8 mouse cellular contexts compared by ENCODE assay signal in genomic region chr5:107250548-107251272, GRCm38 (mm10). TPM values are rescaled to one million over a fixed set of nuclear protein-coding genes. Genes with fewer than 3 reads are reported as not detected.
A peak's percentile ranks its signal among the peaks of the same experiment; 100 is the strongest.
DNase-seq lines count a peak whose midpoint lies in the region; ATAC-seq and TF ChIP-seq lines count a peak whose summit lies in the region.
"Had no signal": no experiment of that assay in that cellular context is flagged by ENCODE, and none has a peak within 500 bp of the region (broad histone marks: within the 10 kb centered on the region; RNA-seq: fewer than 3 reads in every experiment).

No protein-coding gene starts in this region.

- TF ChIP-seq CTCF in hindbrain, postnatal 0 days (IDR thresholded peaks at IDR 0.05; ENCODE audit: low read depth) = no peak
- TF ChIP-seq CTCF in heart, postnatal 0 days (IDR thresholded peaks at IDR 0.05; ENCODE audit: low read depth) = no peak; the same call in 1 of the 2 replicates

- H3K9me3 ChIP-seq in hindbrain, postnatal 0 days (ENCODE audit: low read length) = peaks cover 3% of the 10 kb centered on the region; the same call in 1 of the 2 replicates
- H3K9me3 ChIP-seq in hindbrain, embryonic 13.5 days = 0 out of 2 replicates have a peak, but pooled peaks cover 12% of the 10 kb centered on the region
- no peaks in the 10 kb centered on the region for H3K9me3 ChIP-seq in heart, postnatal 0 days (replicated peaks; ENCODE audit: control insufficient read depth, low read length)

- no peak overlapping the region for H3K4me3 ChIP-seq in hindbrain, postnatal 0 days (ENCODE audit: low read length)
- no peak overlapping the region for H3K4me3 ChIP-seq in hindbrain, embryonic 13.5 days
- no peak overlapping the region; the same call in 1 of the 2 replicates for H3K4me3 ChIP-seq in heart, postnatal 0 days (ENCODE audit: low read depth, low read length)

- H3K36me3 ChIP-seq in hindbrain, postnatal 0 days (ENCODE audit: insufficient read depth, low read length) = no peaks in the 10 kb centered on the region
- no peaks in the 10 kb centered on the region for H3K36me3 ChIP-seq in hindbrain, embryonic 13.5 days
- H3K36me3 ChIP-seq in heart, postnatal 0 days (replicated peaks; ENCODE audit: control insufficient read depth, insufficient read depth, low read length) = no peaks in the 10 kb centered on the region

- peaks cover 7% of the 10 kb centered on the region; the same call in 1 of the 2 replicates for H3K4me1 ChIP-seq in hindbrain, postnatal 0 days (ENCODE audit: insufficient read depth, low read length)
- peaks cover 18% of the 10 kb centered on the region for H3K4me1 ChIP-seq in hindbrain, embryonic 13.5 days (replicated peaks)
- peaks cover 15% of the 10 kb centered on the region for H3K4me1 ChIP-seq in heart, postnatal 0 days (ENCODE audit: control insufficient read depth, insufficient read depth)

- no peak overlapping the region for H3K9ac ChIP-seq in hindbrain, postnatal 0 days (replicated peaks; ENCODE audit: low read length)
- H3K9ac ChIP-seq in hindbrain, embryonic 13.5 days = no peak overlapping the region
- H3K9ac ChIP-seq in heart, postnatal 0 days (replicated peaks; ENCODE audit: low read depth, low read length) = 0 out of 2 replicates have a peak overlapping the region, but pooled peaks have one; percentile 3

- no peak overlapping the region for H3K27ac ChIP-seq in hindbrain, postnatal 0 days
- H3K27ac ChIP-seq in hindbrain, embryonic 13.5 days = no peak overlapping the region
- H3K27ac ChIP-seq in heart, postnatal 0 days (ENCODE audit: low read depth) = peak overlapping the region; percentile 77

- no peak for TF ChIP-seq EP300 in heart, postnatal 0 days (IDR thresholded peaks at IDR 0.05; ENCODE audit: low read depth)

- H3K27me3 ChIP-seq in hindbrain, postnatal 0 days (ENCODE audit: insufficient read depth, low read length) = peaks cover 23% of the 10 kb centered on the region; the same call in 1 of the 2 replicates
- peaks cover 53% of the 10 kb centered on the region for H3K27me3 ChIP-seq in hindbrain, embryonic 13.5 days
- H3K27me3 ChIP-seq in heart, postnatal 0 days (ENCODE audit: control insufficient read depth, insufficient read depth, low read length) = no peaks in the 10 kb centered on the region

- WGBS in hindbrain, postnatal 0 days = 25% methylated on average over 19 of the region's 19 CpGs
- WGBS in hindbrain, embryonic 13.5 days = 23% methylated on average over 19 of the region's 19 CpGs
- 33% methylated on average over 19 of the region's 19 CpGs for WGBS in heart, postnatal 0 days

- H3K4me2 ChIP-seq in hindbrain, postnatal 0 days (ENCODE audit: low read depth, low read length) = 0 out of 2 replicates have a peak overlapping the region, but pooled peaks have one; percentile 3
- no peak overlapping the region for H3K4me2 ChIP-seq in hindbrain, embryonic 13.5 days
- H3K4me2 ChIP-seq in heart, postnatal 0 days (ENCODE audit: low read depth, low read length) = peak overlapping the region; percentile 14

- no peak for DNase-seq in hindbrain, postnatal 0 days (ENCODE audit: low spot score)
- peak; percentile 30 for DNase-seq in retina, postnatal 1 day
- no peak for DNase-seq in retina, embryonic 14.5 days (ENCODE audit: low spot score)
- DNase-seq in heart, postnatal 0 days (ENCODE audit: low spot score) = no peak
- peak; percentile 51 for DNase-seq in testis, postnatal 10 days (ENCODE audit: low spot score)
- no peak for DNase-seq in frontal cortex, postnatal 14 days (ENCODE audit: low spot score in 2 of 2)
- DNase-seq: embryo, embryonic 11 days had no signal

- no peak for ATAC-seq in hindbrain, postnatal 0 days
- ATAC-seq in hindbrain, embryonic 13.5 days (ENCODE audit: low FRiP score) = no peak
- ATAC-seq in heart, postnatal 0 days (ENCODE audit: insufficient read depth, low read depth) = peak; percentile 58

RNA-seq across cellular contexts. Expression of gene Tgfbr3, which starts 38.7 kb away (rescaled TPM):
- total RNA-seq in hindbrain, postnatal 0 days (2014; rRNA removed) = 21.7 and 21.8 TPM in 2 replicates
- polyA plus RNA-seq in hindbrain, postnatal 0 days (2015; fragmentation: Nextera tagmentation; extraction: Ambion mirVana) = 4.6 and 4.8 TPM in 2 replicates
- polyA plus RNA-seq in hindbrain, embryonic 13.5 days (2015; fragmentation: Nextera tagmentation; extraction: Ambion mirVana) = 4.9 and 6.1 TPM in 2 replicates
- total RNA-seq in heart, postnatal 0 days (2014; rRNA removed; ENCODE audit: low replicate concordance) = 59.7 and 60.6 TPM in 2 replicates
- polyA plus RNA-seq in heart, postnatal 0 days (2015; fragmentation: Nextera tagmentation; extraction: Ambion mirVana) = 11.8 TPM in 2 replicates

Comparison
In these comparisons a context has a peak if more than half of its experiments do, and no peak if none do; other contexts are left out.
1. DNase-seq: peak in retina, postnatal 1 day (single experiment) and testis, postnatal 10 days (single experiment); none in hindbrain, postnatal 0 days (single experiment), retina, embryonic 14.5 days (single experiment), heart, postnatal 0 days (single experiment) and frontal cortex, postnatal 14 days (0 of 2).